Mouse (Mus musculus) limb, embryonic 10.5 days (tissue): Measurements from ENCODE around the gene Kri1. TPM values are rescaled to one million over a fixed set of nuclear protein-coding genes. Genes with fewer than 3 reads are reported as not detected.

Source experiments
- DNase-seq: peaks from one replicate; pipeline ENCODE4 v3.0.0-alpha.2; 2017; ENCODE audit warnings: low spot score
- H3K27ac ChIP-seq: fragments of 300-500 bp; sonication (generic); 2 replicates; pipeline ENCODE4 v1.5.1; 2016; ENCODE audit warnings: mild to moderate bottlenecking
- H3K27me3 ChIP-seq: fragments of 300-500 bp; sonication (generic); 2 replicates; pipeline ENCODE4 v1.6.1; 2016; ENCODE audit warnings: low read depth, mild to moderate bottlenecking; ENCODE audit not compliant: poor library complexity, severe bottlenecking
- H3K36me3 ChIP-seq: fragments of 300-500 bp; sonication (generic); 2 replicates; pipeline ENCODE4 v1.6.1; 2016; ENCODE audit warnings: mild to moderate bottlenecking, moderate library complexity
- H3K4me1 ChIP-seq: fragments of 300-500 bp; sonication (generic); 2 replicates; pipeline ENCODE4 v1.6.1; 2016
- H3K4me3 ChIP-seq: fragments of 300-500 bp; sonication (generic); 2 replicates; pipeline ENCODE4 v1.5.1; 2016; ENCODE audit warnings: mild to moderate bottlenecking, moderate library complexity
- H3K9me3 ChIP-seq: fragments of 300-500 bp; sonication (generic); replicated peaks from 2 replicates; pipeline ENCODE4 v1.6.1; 2016; ENCODE audit warnings: mild to moderate bottlenecking
- WGBS: fragments of 180-500 bp; shearing (Covaris S2); methylation state at CpG from one replicate; pipeline ENCODE4 v1.1.7; 2016; 5-methylcytosine and 5-hydroxymethylcytosine counted together
- polyA plus RNA-seq: library from polyadenylated mRNA; unstranded; fragments of >200 nt; fragmentation: Nextera tagmentation; extraction: Ambion mirVana; gene quantifications from 2 replicates; pipeline ENCODE4 v1.2.1, GENCODE M21; 2016

Gene Kri1
- polyA plus RNA-seq, 1 experiment from 2014 or later = 19.1 TPM

- DNase-seq = peak; percentile 71
- Histone ChIP-seq H3K4me3 (peak overlapping the region; percentile 57), H3K9me3 (no peaks in the 10 kb centered on the region), H3K4me1 (peaks cover 28% of the 10 kb centered on the region), H3K27ac (peak overlapping the region; percentile 68), H3K36me3 (no peaks in the 10 kb centered on the region), H3K27me3 (peaks cover 90% of the 10 kb centered on the region)
- under 1% methylated on average over 72 of the region's 72 CpGs for WGBS
Observed at GRCm38 (mm10) chr9:21244428-21245112, 43.2 kb downstream of the Kri1 start.

GRCm38 (mm10) chr9:21243826-21244427 is 43.8 kb downstream of the Kri1 start:
- DNase-seq = no peak
- H3K27ac ChIP-seq = peak overlapping the region; percentile 68
- H3K36me3 ChIP-seq = no peaks in the 10 kb centered on the region
- H3K4me1 ChIP-seq = peaks cover 33% of the 10 kb centered on the region
- peaks cover 83% of the 10 kb centered on the region for H3K27me3 ChIP-seq
- H3K9me3 ChIP-seq = no peaks in the 10 kb centered on the region
- H3K4me3 ChIP-seq = peak overlapping the region; percentile 57
- whole genome bisulfite sequencing = 17% methylated on average over 42 of the region's 42 CpGs

GRCm38 (mm10) chr9:21241343-21241742 is 46.4 kb downstream of the Kri1 start:
- 5% methylated on average over 11 of the region's 11 CpGs for WGBS
- Histone ChIP-seq H3K36me3 (peaks cover 5% of the 10 kb centered on the region), H3K27me3 (peaks cover 57% of the 10 kb centered on the region), H3K4me1 (peaks cover 40% of the 10 kb centered on the region), H3K27ac (no peak overlapping the region), H3K9me3 (no peaks in the 10 kb centered on the region), H3K4me3 (no peak overlapping the region)
- peak; percentile 89 for DNase-seq

GRCm38 (mm10) chr9:21239465-21239848 is 48.3 kb downstream of the Kri1 start:
- 43% methylated on average over 4 of the region's 4 CpGs for WGBS
- Histone ChIP-seq H3K4me1 (peaks cover 30% of the 10 kb centered on the region), H3K27ac (peak overlapping the region; percentile 98), H3K27me3 (peaks cover 38% of the 10 kb centered on the region), H3K9me3 (no peaks in the 10 kb centered on the region), H3K36me3 (peaks cover 22% of the 10 kb centered on the region), H3K4me3 (peak overlapping the region; percentile 97)
- DNase-seq = no peak

GRCm38 (mm10) chr9:21238733-21239464 is 48.9 kb downstream of the Kri1 start, which contains the start of gene Keap1:
Gene Keap1 (minus strand): TSS chr9:21239361.
- H3K4me3 ChIP-seq = peak within 1 kb of the TSS; percentile 97
- H3K27me3 ChIP-seq = peaks cover 33% of the 10 kb centered on the region
- peaks cover 28% of the 10 kb centered on the region for H3K36me3 ChIP-seq
- no peaks in the 10 kb centered on the region for H3K9me3 ChIP-seq
- peaks cover 25% of the 10 kb centered on the region for H3K4me1 ChIP-seq
- peak; percentile 91 for DNase-seq
- WGBS = under 1% methylated on average over 88 of the region's 90 CpGs
- H3K27ac ChIP-seq = peak within 1 kb of the TSS; percentile 98

GRCm38 (mm10) chr9:21238004-21238732 is 49.6 kb downstream of the Kri1 start:
- Histone ChIP-seq H3K27me3 (peaks cover 26% of the 10 kb centered on the region), H3K27ac (peak overlapping the region; percentile 98), H3K4me1 (peaks cover 22% of the 10 kb centered on the region), H3K9me3 (no peaks in the 10 kb centered on the region), H3K36me3 (peaks cover 35% of the 10 kb centered on the region), H3K4me3 (peak overlapping the region; percentile 97)
- WGBS = 2% methylated on average over 31 of the region's 31 CpGs
- DNase-seq = peak; percentile 58

GRCm38 (mm10) chr9:21237368-21238003 is 50.3 kb downstream of the Kri1 start:
- H3K9me3 ChIP-seq = no peaks in the 10 kb centered on the region
- WGBS = 17% methylated on average over 19 of the region's 19 CpGs
- peaks cover 22% of the 10 kb centered on the region for H3K4me1 ChIP-seq
- H3K36me3 ChIP-seq = peaks cover 42% of the 10 kb centered on the region
- DNase-seq = peak; percentile 53
- H3K27me3 ChIP-seq = peaks cover 19% of the 10 kb centered on the region
- H3K4me3 ChIP-seq = peak overlapping the region; percentile 97
- peak overlapping the region; percentile 98 for H3K27ac ChIP-seq

GRCm38 (mm10) chr9:21236991-21237367 is 50.8 kb downstream of the Kri1 start:
- Histone ChIP-seq H3K4me3 (peak overlapping the region; percentile 97), H3K27ac (0 out of 2 replicates have a peak overlapping the region, but pooled peaks have one; percentile 98), H3K36me3 (peaks cover 47% of the 10 kb centered on the region), H3K4me1 (peaks cover 22% of the 10 kb centered on the region), H3K27me3 (peaks cover 14% of the 10 kb centered on the region), H3K9me3 (no peaks in the 10 kb centered on the region)
- WGBS = 86% methylated on average over 25 of the region's 25 CpGs
- no peak for DNase-seq

- Histone ChIP-seq H3K9me3 (no peaks in the 10 kb centered on the region), H3K36me3 (peaks cover 64% of the 10 kb centered on the region), H3K4me1 (peaks cover 22% of the 10 kb centered on the region), H3K4me3 (no peak overlapping the region), H3K27ac (no peak overlapping the region), H3K27me3 (0 out of 2 replicates have a peak, but pooled peaks cover 4% of the 10 kb centered on the region)
- DNase-seq = no peak
- 87% methylated on average over 4 of the region's 4 CpGs for WGBS
Observed at GRCm38 (mm10) chr9:21235341-21235740, 52.4 kb downstream of the Kri1 start.

- DNase-seq = no peak
- Histone ChIP-seq H3K27me3 (no peaks in the 10 kb centered on the region), H3K9me3 (no peaks in the 10 kb centered on the region), H3K4me3 (no peak overlapping the region), H3K4me1 (peaks cover 15% of the 10 kb centered on the region), H3K36me3 (peaks cover 79% of the 10 kb centered on the region), H3K27ac (no peak overlapping the region)
- 78% methylated on average over 28 of the region's 28 CpGs for WGBS
Observed at GRCm38 (mm10) chr9:21233805-21234204, 54.0 kb downstream of the Kri1 start.

GRCm38 (mm10) chr9:21233366-21233765 is 54.4 kb downstream of the Kri1 start:
- no peaks in the 10 kb centered on the region for H3K27me3 ChIP-seq
- peaks cover 82% of the 10 kb centered on the region for H3K36me3 ChIP-seq
- H3K4me1 ChIP-seq = peaks cover 18% of the 10 kb centered on the region
- H3K27ac ChIP-seq = no peak overlapping the region
- 87% methylated on average over 29 of the region's 29 CpGs for WGBS
- no peak for DNase-seq
- no peaks in the 10 kb centered on the region for H3K9me3 ChIP-seq
- H3K4me3 ChIP-seq = no peak overlapping the region

GRCm38 (mm10) chr9:21232867-21233266 is 54.9 kb downstream of the Kri1 start:
- Histone ChIP-seq H3K36me3 (peaks cover 82% of the 10 kb centered on the region), H3K4me3 (no peak overlapping the region), H3K27me3 (no peaks in the 10 kb centered on the region), H3K27ac (no peak overlapping the region), H3K4me1 (peaks cover 19% of the 10 kb centered on the region), H3K9me3 (no peaks in the 10 kb centered on the region)
- 92% methylated on average over 5 of the region's 5 CpGs for WGBS
- DNase-seq = no peak
